Mouse (Mus musculus) left cerebral cortex, postnatal 36 days (tissue): ENCODE measurements around the gene Rasa4. TPM values are rescaled to one million over a fixed set of nuclear protein-coding genes. Genes with fewer than 3 reads are reported as not detected.
"Not testable (repeated sequence)": the region's sequence is repeated elsewhere in the genome, so short reads cannot be mapped to it uniquely, and the experiment has no call there.

ENCODE experiments used
- DNase-seq, 2 experiments: peaks; one replicate each; pipeline ENCODE4 v3.0.0; 2021 to 2022; ENCODE audit warnings: low spot score in 2 of 2, mixed read lengths in 1 of 2
- intact Hi-C: fragments of 180-260 bp; cut with DNase I; formaldehyde crosslinking; loops from one replicate; pipeline ENCODE4 v1.15.1; 2025
- total RNA-seq, 2 experiments: library from RNA; stranded (reverse); gene quantifications; 2 replicates each; pipeline ENCODE4 v1.2.3; 2021

Gene Rasa4
- total RNA-seq, 2 experiments from 2014 or later = 3.8 to 7.0 TPM

DNA sequence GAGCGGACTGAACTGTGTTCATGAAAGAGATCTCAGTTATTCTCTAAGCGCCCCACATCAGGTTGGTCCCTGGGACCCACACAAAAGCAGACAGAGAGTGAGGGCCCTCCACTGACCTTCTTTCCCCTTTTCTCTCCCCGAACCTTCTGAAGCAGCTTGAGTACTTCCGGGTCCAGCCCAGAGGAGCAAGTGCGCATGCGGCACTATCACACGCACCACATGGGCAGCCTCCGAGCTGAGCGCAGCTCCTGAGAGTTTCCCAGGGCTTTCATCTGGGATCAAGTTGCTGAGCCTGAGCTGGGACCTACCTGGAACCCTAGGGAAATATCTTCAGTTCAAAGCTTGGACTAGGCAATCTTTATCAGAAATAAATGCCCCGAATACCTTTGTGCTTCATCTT, 19.8 kb upstream of the Rasa4 start:
- intact Hi-C loops = loop anchor here (5.0 kb wide), 2 partner anchors 82 to 167 kb away; partner anchors contain the start of gene Zp3

GRCm38 (mm10) chr5:136066404-136067148, 17.1 kb upstream of the Rasa4 start:
- DNase-seq, intact Hi-C loops: not testable (repeated sequence)

More for the DNA sequence above, 19.8 kb upstream of the Rasa4 start:
- no peak for DNase-seq

GRCm38 (mm10) chr5:136069411-136069810, 14.3 kb upstream of the Rasa4 start:
- intact Hi-C loops = no loop called here
- no peak for DNase-seq

DNA sequence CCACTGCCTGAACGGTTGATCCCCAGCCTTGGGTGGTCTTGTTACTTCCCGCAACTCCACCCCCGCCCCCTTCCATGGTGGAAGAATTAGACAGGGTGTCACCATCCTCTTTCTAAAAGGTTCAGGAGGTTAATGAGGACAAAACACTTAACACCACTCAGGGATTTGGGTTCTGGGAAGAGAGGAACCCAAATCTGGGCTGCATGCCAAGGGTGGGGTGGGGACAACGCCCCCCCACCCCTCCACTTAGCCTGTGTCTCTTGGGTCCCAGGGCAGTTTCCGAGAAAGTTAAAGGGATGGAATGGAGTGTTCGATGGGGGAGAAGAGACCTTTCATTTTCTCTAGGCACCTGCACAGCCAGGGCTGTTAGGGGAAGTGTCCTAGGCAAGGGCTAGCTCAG, 10.7 kb upstream of the Rasa4 start:
- intact Hi-C loops = no loop called here
- DNase-seq = no peak

DNA sequence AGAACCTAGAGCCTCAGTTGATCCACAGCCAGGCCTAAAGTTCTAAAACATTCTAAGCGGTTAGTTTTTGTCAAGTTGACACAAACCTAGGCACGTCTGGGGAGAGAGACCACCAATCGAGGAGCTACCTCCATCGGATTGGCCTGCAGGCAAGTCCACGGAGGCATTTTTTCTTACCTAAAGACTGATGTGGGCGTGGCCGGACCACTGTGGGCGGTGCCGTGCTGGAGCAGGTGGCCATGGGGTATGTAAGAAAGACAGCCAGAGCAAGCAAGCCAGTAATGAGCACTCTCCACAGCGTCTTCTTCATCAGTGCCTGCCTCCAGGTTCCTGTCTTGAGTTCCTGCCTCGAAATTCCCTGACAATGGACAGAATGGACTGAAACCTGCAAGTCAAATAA, 10.2 kb upstream of the Rasa4 start:
- intact Hi-C loops = no loop called here
- DNase-seq = no peak

GRCm38 (mm10) chr5:136075076-136075475, 8.6 kb upstream of the Rasa4 start:
- intact Hi-C loops = no loop called here
- no peak for DNase-seq

GRCm38 (mm10) chr5:136076284-136076683, 7.4 kb upstream of the Rasa4 start:
- no peak for DNase-seq
- intact Hi-C loops = no loop called here

DNA sequence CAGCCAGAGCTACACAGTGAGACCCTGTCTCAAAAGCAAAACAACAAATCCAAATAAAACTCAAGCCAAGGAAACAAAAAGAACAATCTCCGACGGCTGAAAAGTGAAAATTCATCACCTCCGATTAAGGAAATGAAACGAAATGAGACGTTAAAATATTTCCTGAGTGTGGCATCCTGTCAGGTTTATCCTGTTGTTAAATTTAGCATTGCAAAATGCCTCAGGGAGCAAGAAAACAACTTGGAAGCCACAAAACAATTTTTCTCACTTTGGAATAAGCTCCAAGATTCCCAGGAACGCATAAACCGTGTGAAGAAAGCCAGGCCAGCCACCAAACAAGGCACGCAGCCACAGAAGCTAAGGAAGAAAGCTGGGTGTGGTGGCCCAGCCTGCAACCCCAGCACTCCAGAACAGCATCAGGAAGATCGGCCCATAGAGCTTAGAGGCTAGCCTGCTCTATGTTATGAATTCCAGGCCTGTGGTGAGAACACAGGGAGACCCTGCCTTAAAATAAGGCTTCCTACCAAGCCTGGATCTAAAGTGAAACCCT, 6.6 kb upstream of the Rasa4 start:
- intact Hi-C loops = no loop called here
- DNase-seq = no peak

GRCm38 (mm10) chr5:136078136-136078535, 5.6 kb upstream of the Rasa4 start:
- no peak for DNase-seq
- intact Hi-C loops = no loop called here

- DNase-seq = no peak
- intact Hi-C loops = no loop called here
Observed at GRCm38 (mm10) chr5:136082345-136082744, 1.4 kb upstream of the Rasa4 start.

DNA sequence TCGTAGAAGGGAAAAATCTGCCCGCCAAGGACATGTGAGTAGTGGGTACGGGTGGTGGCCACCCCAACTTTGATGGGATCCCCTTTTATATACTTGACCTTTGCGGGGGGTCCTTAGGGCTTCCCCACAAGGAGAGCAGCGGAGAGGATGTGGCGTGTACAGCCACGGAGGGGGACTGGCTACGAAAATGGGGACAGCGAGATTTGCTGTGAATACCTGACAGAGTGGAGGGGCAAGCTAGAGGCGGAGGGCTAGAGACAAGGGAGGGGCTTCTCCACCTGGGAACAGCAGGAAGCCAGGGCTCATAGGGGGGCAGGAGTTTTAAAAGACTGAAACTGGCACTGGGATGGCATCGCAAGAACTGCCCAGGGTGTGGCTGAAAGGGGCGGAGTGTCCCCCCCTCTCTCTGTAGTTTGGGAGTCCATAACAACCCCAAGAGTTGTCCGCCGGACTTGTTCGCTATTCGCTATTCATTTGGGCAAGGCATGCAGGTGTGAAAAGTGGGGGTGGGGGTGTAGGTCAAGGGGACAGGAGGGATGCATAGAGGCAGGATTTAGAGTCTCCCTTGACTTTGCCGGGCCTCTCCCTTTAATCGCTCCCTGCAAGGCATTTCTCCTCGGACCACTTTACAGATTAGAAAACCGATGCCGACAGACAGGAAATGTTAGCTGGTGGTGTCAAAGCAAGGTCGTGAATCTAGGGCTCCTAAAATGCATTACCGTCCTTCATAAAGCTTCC, 597 bp downstream of the Rasa4 start:
- intact Hi-C loops = no loop called here
- DNase-seq = no peak

DNA sequence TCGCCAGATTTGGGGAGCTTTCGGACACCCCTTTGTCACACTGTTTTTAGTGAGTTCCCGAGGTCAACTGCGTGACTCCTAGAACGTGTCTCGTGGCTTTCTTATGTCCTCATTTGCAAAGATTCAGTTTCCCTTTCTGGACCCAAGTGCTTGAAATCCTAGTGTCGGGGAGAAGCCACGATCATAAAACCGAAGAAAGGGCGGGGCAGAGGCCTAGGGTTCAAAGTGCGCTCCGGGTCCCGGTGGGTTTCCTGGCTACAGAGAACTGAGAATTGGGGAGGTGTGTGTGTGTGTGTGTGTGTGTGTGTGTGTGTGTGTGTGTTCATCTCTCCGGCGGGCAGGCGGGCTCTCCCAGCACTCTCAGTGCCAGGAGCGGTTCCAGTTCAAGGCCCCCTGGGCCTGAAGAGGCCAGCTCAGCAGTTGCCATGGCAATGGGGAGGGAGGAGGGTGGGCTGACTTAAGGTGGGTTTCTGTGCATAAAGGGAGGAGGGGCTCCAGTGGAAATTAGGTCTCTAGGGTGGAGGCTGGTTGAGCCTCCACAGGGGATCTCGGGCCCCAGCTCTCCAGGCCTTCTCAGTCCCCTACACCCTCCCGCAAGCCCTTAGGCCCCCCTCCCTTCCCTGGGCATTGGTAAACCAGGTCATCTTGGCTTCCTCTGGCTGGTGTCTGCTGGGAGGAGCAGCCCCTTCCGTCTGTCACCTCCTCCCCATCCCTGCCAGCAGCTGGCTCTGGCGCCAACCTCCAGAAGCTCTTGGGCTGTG, 1.4 kb downstream of the Rasa4 start:
- intact Hi-C loops = no loop called here

DNA sequence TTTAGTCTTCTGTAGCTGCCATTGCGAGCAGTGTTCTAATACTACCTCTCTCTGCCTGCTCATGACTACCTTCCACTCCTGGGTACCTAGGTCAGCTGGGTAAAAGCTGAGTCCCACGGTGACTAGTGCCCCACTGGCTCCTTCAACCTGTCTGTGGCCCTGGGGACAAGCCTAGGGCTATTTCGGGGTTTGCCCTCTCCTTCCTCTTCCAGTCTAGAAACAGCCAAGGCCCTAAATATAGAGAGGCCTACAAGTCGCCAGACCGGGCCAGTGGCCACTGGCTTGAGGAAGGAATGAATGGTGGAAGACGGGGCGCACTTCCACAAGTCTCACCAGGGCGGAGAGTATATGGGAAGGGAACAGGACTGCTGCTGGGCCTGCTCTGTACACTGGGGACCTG, 2.6 kb downstream of the Rasa4 start:
- intact Hi-C loops = no loop called here
- no peak for DNase-seq

More for the DNA sequence above, 1.4 kb downstream of the Rasa4 start:
- DNase-seq = no peak

GRCm38 (mm10) chr5:136088821-136089575, 5.3 kb downstream of the Rasa4 start:
- DNase-seq = no peak
- intact Hi-C loops = no loop called here

- intact Hi-C loops = no loop called here
- no peak for DNase-seq
Observed at GRCm38 (mm10) chr5:136091927-136092326, 8.2 kb downstream of the Rasa4 start.

DNA sequence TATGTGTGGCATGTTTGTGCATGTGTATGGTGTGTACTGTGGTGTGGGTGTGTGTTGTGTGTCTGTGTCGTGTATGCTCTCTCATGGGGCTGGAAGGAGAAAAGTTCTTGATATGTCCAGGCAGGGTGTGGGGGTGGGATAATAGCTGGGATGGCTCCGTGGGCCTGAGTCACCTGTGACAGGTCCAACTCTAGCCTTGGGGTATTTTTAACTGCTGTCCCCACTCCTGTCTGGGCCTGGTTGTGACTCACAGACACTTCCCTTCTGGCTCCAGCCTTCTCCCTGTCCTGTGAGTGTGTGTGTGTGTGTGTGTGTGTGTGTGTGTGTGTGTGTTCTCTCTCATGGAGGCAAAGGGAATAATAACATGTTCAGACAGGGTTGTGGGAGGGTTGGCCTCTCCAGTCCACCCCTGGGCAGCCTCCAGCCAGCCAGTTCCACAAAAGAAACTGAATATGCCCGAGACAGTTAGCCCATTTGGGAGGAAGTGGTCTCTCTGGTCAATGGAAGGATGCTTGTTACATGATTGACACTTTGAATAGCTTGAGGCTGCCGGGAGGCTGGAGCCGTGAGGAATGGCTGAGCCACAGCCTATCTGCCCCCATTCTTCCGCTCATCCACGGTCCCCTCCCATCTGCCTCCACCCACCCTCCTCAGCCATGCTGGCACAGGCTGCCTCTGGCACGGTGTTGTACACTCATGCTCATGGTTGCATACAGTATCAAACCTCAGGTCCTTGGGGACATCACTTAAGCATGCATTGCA, 10.7 kb downstream of the Rasa4 start:
- intact Hi-C loops = no loop called here
- DNase-seq = peak in 1 of 2 experiments; percentile 24

DNA sequence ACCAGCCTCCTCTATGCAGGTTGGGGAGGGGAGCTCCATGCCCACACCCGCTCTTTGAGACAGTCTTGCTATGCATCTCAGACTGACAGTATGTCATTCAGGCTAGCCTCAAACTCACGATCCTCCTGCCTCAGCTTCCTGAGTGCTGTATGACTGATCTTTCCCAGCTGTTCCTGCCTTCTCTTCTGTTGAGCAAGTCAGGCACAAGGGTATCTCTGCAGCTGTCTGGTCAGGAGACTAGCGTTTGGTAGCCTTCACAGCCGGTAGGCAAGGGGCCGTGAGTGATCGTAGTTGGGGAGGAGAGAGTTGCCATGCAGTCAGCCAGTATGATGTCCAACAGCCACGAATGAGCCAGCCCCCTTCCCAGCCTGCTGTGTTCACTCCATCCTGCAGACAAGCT, 11.4 kb downstream of the Rasa4 start:
- intact Hi-C loops = no loop called here
- no peak for DNase-seq

DNA sequence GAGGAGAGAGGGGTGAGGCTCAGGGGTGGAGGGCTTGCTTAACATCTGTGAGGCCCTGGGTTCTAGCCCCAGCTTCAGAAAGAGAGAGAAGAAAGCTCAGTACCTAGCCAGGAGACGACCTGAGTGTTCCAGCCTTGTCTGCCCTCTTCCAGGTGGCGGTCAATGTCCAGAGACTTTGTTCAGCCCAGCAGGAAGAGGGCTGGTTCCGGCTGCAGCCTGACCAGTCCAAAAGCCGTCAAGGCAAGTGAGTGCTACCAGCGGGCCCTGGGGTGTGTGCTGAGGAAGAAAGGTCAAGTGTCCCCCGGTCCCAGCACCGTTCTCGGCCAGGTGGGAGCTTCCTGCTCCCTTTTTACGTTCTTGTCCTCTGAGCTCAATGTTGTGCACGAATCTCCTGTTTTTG, 14.8 kb downstream of the Rasa4 start:
- intact Hi-C loops = no loop called here
- no peak for DNase-seq
